Mouse (Mus musculus) stomach, postnatal 0 days (tissue): ENCODE measurements around the gene Gm20479.

ENCODE experiments used
- CTCF ChIP-seq: IDR thresholded peaks from 2 replicates; pipeline ENCODE4 v1.5.1; 2016; ENCODE audit warnings: antibody characterized with exemption, low read depth, mild to moderate bottlenecking, moderate library complexity
- EP300 ChIP-seq: optimal IDR thresholded peaks from 2 replicates; pipeline ENCODE3; 2016; ENCODE audit warnings: antibody characterized with exemption

- TF ChIP-seq CTCF = no peak
- no peak for TF ChIP-seq EP300
These were observed 26.0 kb upstream of the Gm20479 start for GRCm38 (mm10) chr7:27383233-27383632.
